Mouse (Mus musculus) WW6 (cell line): ENCODE data around the gene Slc12a1.

Experiments used
- DNase-seq: peaks from one replicate; pipeline ENCODE4 v3.0.0-alpha.2; 2013; ENCODE audit warnings: low read depth, low spot score

The Slc12a1 gene

GRCm38 (mm10) chr2:125208894-125209596 lies 56.7 kb downstream of the Slc12a1 start:
- DNase-seq: no peak

GRCm38 (mm10) chr2:125211831-125212510 lies 59.7 kb downstream of the Slc12a1 start:
- no peak for DNase-seq

- DNase-seq: peak; percentile 26
Measured at GRCm38 (mm10) chr2:125214592-125214991, 62.3 kb downstream of the Slc12a1 start.

- DNase-seq: no peak
Measured at GRCm38 (mm10) chr2:125217286-125217685, 65.0 kb downstream of the Slc12a1 start.

- no peak for DNase-seq
Measured at GRCm38 (mm10) chr2:125218566-125218965, 66.3 kb downstream of the Slc12a1 start.

- no peak for DNase-seq
Measured at GRCm38 (mm10) chr2:125219268-125219667, 67.0 kb downstream of the Slc12a1 start.

- no peak for DNase-seq
Measured at GRCm38 (mm10) chr2:125221673-125222072, 69.4 kb downstream of the Slc12a1 start.

- no peak for DNase-seq
Measured at GRCm38 (mm10) chr2:125228472-125229409, 76.4 kb downstream of the Slc12a1 start.

- no peak for DNase-seq
Measured at GRCm38 (mm10) chr2:125232183-125232582, 79.9 kb downstream of the Slc12a1 start.

- no peak for DNase-seq
Measured at GRCm38 (mm10) chr2:125233537-125233936, 81.2 kb downstream of the Slc12a1 start.

GRCm38 (mm10) chr2:125234049-125234448 lies 81.7 kb downstream of the Slc12a1 start:
- DNase-seq: no peak

- no peak for DNase-seq
Measured at GRCm38 (mm10) chr2:125245545-125246285, 93.4 kb downstream of the Slc12a1 start.

GRCm38 (mm10) chr2:125246669-125247068 lies 94.4 kb downstream of the Slc12a1 start:
- no peak for DNase-seq

GRCm38 (mm10) chr2:125247108-125247961 lies 95.0 kb downstream of the Slc12a1 start, which contains the start of gene Dut:
TSS of gene Dut (plus strand) at chr2:125247190.
- peak; percentile 91 for DNase-seq

GRCm38 (mm10) chr2:125247962-125248235 lies 95.6 kb downstream of the Slc12a1 start:
- no peak for DNase-seq

GRCm38 (mm10) chr2:125248256-125248655 lies 96.0 kb downstream of the Slc12a1 start:
- DNase-seq: no peak

GRCm38 (mm10) chr2:125249339-125249738 lies 97.0 kb downstream of the Slc12a1 start:
- DNase-seq: no peak

GRCm38 (mm10) chr2:125249874-125250273 lies 97.6 kb downstream of the Slc12a1 start:
- DNase-seq: no peak

GRCm38 (mm10) chr2:125251781-125252180 lies 99.5 kb downstream of the Slc12a1 start:
- no peak for DNase-seq

- no peak for DNase-seq
Measured at GRCm38 (mm10) chr2:125252275-125252674, 100.0 kb downstream of the Slc12a1 start.

- no peak for DNase-seq
Measured at GRCm38 (mm10) chr2:125253699-125254098, 101.4 kb downstream of the Slc12a1 start.
